Mouse (Mus musculus) olfactory bulb, adult 2 months (tissue): ENCODE results near the gene Hivep3.

Experiments used
- CTCF ChIP-seq: fragments of 200-500 bp; IDR thresholded peaks from 2 replicates; pipeline ENCODE4 v1.5.1; 2012; ENCODE audit warnings: low read depth, mild to moderate bottlenecking, low read length, moderate library complexity; ENCODE audit not compliant: insufficient read depth
- POLR2A ChIP-seq: fragments of 200-500 bp; IDR thresholded peaks from 2 replicates; pipeline ENCODE4 v1.6.1; 2012; ENCODE audit warnings: mild to moderate bottlenecking, low read depth, low read length, moderate library complexity; ENCODE audit not compliant: insufficient read depth

GRCm38 (mm10) chr4:120056451-120056850 is 322.9 kb downstream of the Hivep3 start:
- TF ChIP-seq POLR2A (no peak), CTCF (no peak)
